Comparison of ENCODE assay signal across 9 mouse cellular contexts in genomic region chr7:144937899-144938517, GRCm38 (mm10). TPM values are rescaled to one million over a fixed set of nuclear protein-coding genes. Genes with fewer than 3 reads are reported as not detected.
DNase-seq lines count a peak whose midpoint lies in the region; ATAC-seq and TF ChIP-seq lines count a peak whose summit lies in the region.
"Had no signal": no experiment of that assay in that cellular context is flagged by ENCODE, and none has a peak within 500 bp of the region (broad histone marks: within the 10 kb centered on the region; RNA-seq: fewer than 3 reads in every experiment).

No protein-coding gene starts in this region.

- TF ChIP-seq CTCF in gastrocnemius, adult 2 months (IDR thresholded peaks at IDR 0.05), result no peak
- no peak for TF ChIP-seq CTCF in midbrain, postnatal 0 days (IDR thresholded peaks at IDR 0.05)

- no peak for ATAC-seq in heart, embryonic 12.5 days (ENCODE audit: insufficient number of reproducible peaks, low FRiP score)
- no peak for ATAC-seq in limb, embryonic 12.5 days (ENCODE audit: insufficient number of reproducible peaks, insufficient read depth, low FRiP score, low TSS enrichment, low read depth)
- ATAC-seq in midbrain, postnatal 0 days (ENCODE audit: low FRiP score), result no peak; the same call in 1 of the 2 replicates

- H3K4me2 ChIP-seq in heart, embryonic 12.5 days, result peak overlapping the region; percentile 96
- peak overlapping the region; percentile 91 for H3K4me2 ChIP-seq in limb, embryonic 12.5 days
- peak overlapping the region; percentile 84 for H3K4me2 ChIP-seq in midbrain, postnatal 0 days (ENCODE audit: low read depth, low read length, poor library complexity, severe bottlenecking)

- no peaks in the 10 kb centered on the region for H3K9me3 ChIP-seq in heart, embryonic 12.5 days (replicated peaks)
- no peaks in the 10 kb centered on the region for H3K9me3 ChIP-seq in limb, embryonic 12.5 days
- H3K9me3 ChIP-seq in midbrain, postnatal 0 days (ENCODE audit: low read length), result no peaks in the 10 kb centered on the region

- 1% methylated on average over 39 of the region's 39 CpGs for WGBS in heart, embryonic 12.5 days
- under 1% methylated on average over 39 of the region's 39 CpGs for WGBS in limb, embryonic 12.5 days
- WGBS in midbrain, postnatal 0 days, result under 1% methylated on average over 39 of the region's 39 CpGs

- peaks cover 35% of the 10 kb centered on the region for H3K4me1 ChIP-seq in heart, embryonic 12.5 days (replicated peaks)
- H3K4me1 ChIP-seq in limb, embryonic 12.5 days (replicated peaks), result peaks cover 38% of the 10 kb centered on the region
- peaks cover 12% of the 10 kb centered on the region for H3K4me1 ChIP-seq in midbrain, postnatal 0 days (ENCODE audit: insufficient read depth, low read length)

- peak overlapping the region; percentile 69 for H3K27ac ChIP-seq in gastrocnemius, adult 2 months
- peak overlapping the region; percentile 95 for H3K27ac ChIP-seq in heart, embryonic 12.5 days (ENCODE audit: poor library complexity, severe bottlenecking)
- peak overlapping the region; percentile 97 for H3K27ac ChIP-seq in limb, embryonic 12.5 days
- H3K27ac ChIP-seq in midbrain, postnatal 0 days (ENCODE audit: low read depth, low read length), result no peak overlapping the region

- H3K4me3 ChIP-seq in gastrocnemius, adult 2 months, result peak overlapping the region; percentile 83
- peak overlapping the region; percentile 67 for H3K4me3 ChIP-seq in heart, embryonic 12.5 days
- H3K4me3 ChIP-seq in limb, embryonic 12.5 days (replicated peaks), result peak overlapping the region; percentile 78
- peak overlapping the region; percentile 42 for H3K4me3 ChIP-seq in midbrain, postnatal 0 days (ENCODE audit: low read depth, low read length)

- peak overlapping the region; percentile 88 for H3K9ac ChIP-seq in heart, embryonic 12.5 days
- peak overlapping the region; percentile 89 for H3K9ac ChIP-seq in limb, embryonic 12.5 days (replicated peaks)
- H3K9ac ChIP-seq in midbrain, postnatal 0 days (replicated peaks; ENCODE audit: low read length, poor library complexity, severe bottlenecking), result peak overlapping the region; percentile 51

- intact Hi-C loops in gastrocnemius, adult 2 months (cut with DNase I), result loop anchor here (1.0 to 5.0 kb wide), 3 partner anchors 160 to 305 kb away; no protein-coding TSS in a partner anchor

- H3K27me3 ChIP-seq in heart, embryonic 12.5 days (replicated peaks), result no peaks in the 10 kb centered on the region
- H3K27me3 ChIP-seq in limb, embryonic 12.5 days, result no peaks in the 10 kb centered on the region
- peaks cover 29% of the 10 kb centered on the region for H3K27me3 ChIP-seq in midbrain, postnatal 0 days (ENCODE audit: insufficient read depth, low read length)
- H3K27me3 ChIP-seq: Patski had no signal

- peaks cover 43% of the 10 kb centered on the region for H3K36me3 ChIP-seq in heart, embryonic 12.5 days
- H3K36me3 ChIP-seq in limb, embryonic 12.5 days, result peaks cover 43% of the 10 kb centered on the region
- H3K36me3 ChIP-seq in midbrain, postnatal 0 days (ENCODE audit: insufficient read depth, low read length), result 0 out of 2 replicates have a peak, but pooled peaks cover 2% of the 10 kb centered on the region

- peak; percentile 39 for DNase-seq in gastrocnemius, adult 2 months
- no peak for DNase-seq in gastrocnemius, postnatal 25 days
- DNase-seq in NIH3T3 (ENCODE audit: low read depth), result peak; percentile 42
- no peak for DNase-seq in midbrain, postnatal 0 days (ENCODE audit: low spot score)
- DNase-seq in adipocyte (ENCODE audit: low spot score), result no peak
- no peak for DNase-seq in right cerebral cortex, adult 18-20 months

RNA-seq across cellular contexts. Expression of gene Ccnd1, which starts 1.7 kb away (rescaled TPM):
- total RNA-seq in gastrocnemius, adult 2 months (2021), result 1 to 10 TPM; 1.6 to 5.2 TPM
- total RNA-seq in gastrocnemius, postnatal 25 days (2021), result 10 to 100 TPM; 11.4 to 14.1 TPM
- 81.2 and 89.9 TPM in 2 replicates for polyA plus RNA-seq in heart, embryonic 12.5 days (2016; fragmentation: Nextera tagmentation; extraction: Ambion mirVana)
- 165 and 178 TPM in 2 replicates for polyA plus RNA-seq in limb, embryonic 12.5 days (2016; fragmentation: Nextera tagmentation; extraction: Ambion mirVana)
- 26.3 and 32.8 TPM in 2 replicates for total RNA-seq in midbrain, postnatal 0 days (2014; rRNA removed)
- polyA plus RNA-seq in midbrain, postnatal 0 days (2015; fragmentation: Nextera tagmentation; extraction: Ambion mirVana), result 17.9 and 18.5 TPM in 2 replicates

RNA-seq across cellular contexts. Expression of gene LTO1, which starts 23.1 kb away (rescaled TPM):
- 1 to 10 TPM; 8.1 to 9.9 TPM for total RNA-seq in gastrocnemius, adult 2 months (2021)
- 1 to 10 TPM; 7.0 to 8.4 TPM for total RNA-seq in gastrocnemius, postnatal 25 days (2021)
- 20.1 and 21.4 TPM in 2 replicates for polyA plus RNA-seq in heart, embryonic 12.5 days (2016; fragmentation: Nextera tagmentation; extraction: Ambion mirVana)
- 26.1 and 27.9 TPM in 2 replicates for polyA plus RNA-seq in limb, embryonic 12.5 days (2016; fragmentation: Nextera tagmentation; extraction: Ambion mirVana)
- 19.2 and 19.8 TPM in 2 replicates for total RNA-seq in midbrain, postnatal 0 days (2014; rRNA removed)
- 17.9 and 18.9 TPM in 2 replicates for polyA plus RNA-seq in midbrain, postnatal 0 days (2015; fragmentation: Nextera tagmentation; extraction: Ambion mirVana)

RNA-seq across cellular contexts. Expression of gene Fgf15, which starts 41.7 kb away (rescaled TPM):
- total RNA-seq in gastrocnemius, adult 2 months (2021), result not detected
- not detected for total RNA-seq in gastrocnemius, postnatal 25 days (2021)
- 0.10 TPM in 1 of 2 replicates, not detected in the other for polyA plus RNA-seq in heart, embryonic 12.5 days (2016; fragmentation: Nextera tagmentation; extraction: Ambion mirVana)
- 0.42 and 0.76 TPM in 2 replicates for polyA plus RNA-seq in limb, embryonic 12.5 days (2016; fragmentation: Nextera tagmentation; extraction: Ambion mirVana)
- 7.9 and 9.3 TPM in 2 replicates for total RNA-seq in midbrain, postnatal 0 days (2014; rRNA removed)
- polyA plus RNA-seq in midbrain, postnatal 0 days (2015; fragmentation: Nextera tagmentation; extraction: Ambion mirVana), result 3.8 and 5.1 TPM in 2 replicates

Comparison
In these comparisons a context has a peak if more than half of its experiments do, and no peak if none do; other contexts are left out.
1. DNase-seq: peak in gastrocnemius, adult 2 months (single experiment) and NIH3T3 (single experiment); none in gastrocnemius, postnatal 25 days (single experiment), midbrain, postnatal 0 days (single experiment), adipocyte (single experiment) and right cerebral cortex, adult 18-20 months (single experiment).
2. Peak in every context shown above with its lines, with median percentiles within 50 percentile points of each other: H3K4me3 ChIP-seq, H3K4me2 ChIP-seq and H3K9ac ChIP-seq.